Mouse (Mus musculus) leukemia stem cell, adult 10-12 weeks (primary cell): Measurements from ENCODE around the gene B2m. TPM values are rescaled to one million over a fixed set of nuclear protein-coding genes. Genes with fewer than 3 reads are reported as not detected.

ENCODE experiments used
- polyA plus RNA-seq: library from polyadenylated mRNA; stranded (reverse); fragments of >175 nt; gene quantifications from 2 replicates; pipeline ENCODE4 v1.2.3, GENCODE M21; 2012; ENCODE audit warnings: low replicate concordance

The B2m gene
- polyA plus RNA-seq, result 35.5 and 49.1 TPM in 2 replicates

GRCm38 (mm10) chr2:122147508-122148241 is at the start of gene B2m:
TSS of gene B2m (plus strand) at chr2:122147686.

DNA sequence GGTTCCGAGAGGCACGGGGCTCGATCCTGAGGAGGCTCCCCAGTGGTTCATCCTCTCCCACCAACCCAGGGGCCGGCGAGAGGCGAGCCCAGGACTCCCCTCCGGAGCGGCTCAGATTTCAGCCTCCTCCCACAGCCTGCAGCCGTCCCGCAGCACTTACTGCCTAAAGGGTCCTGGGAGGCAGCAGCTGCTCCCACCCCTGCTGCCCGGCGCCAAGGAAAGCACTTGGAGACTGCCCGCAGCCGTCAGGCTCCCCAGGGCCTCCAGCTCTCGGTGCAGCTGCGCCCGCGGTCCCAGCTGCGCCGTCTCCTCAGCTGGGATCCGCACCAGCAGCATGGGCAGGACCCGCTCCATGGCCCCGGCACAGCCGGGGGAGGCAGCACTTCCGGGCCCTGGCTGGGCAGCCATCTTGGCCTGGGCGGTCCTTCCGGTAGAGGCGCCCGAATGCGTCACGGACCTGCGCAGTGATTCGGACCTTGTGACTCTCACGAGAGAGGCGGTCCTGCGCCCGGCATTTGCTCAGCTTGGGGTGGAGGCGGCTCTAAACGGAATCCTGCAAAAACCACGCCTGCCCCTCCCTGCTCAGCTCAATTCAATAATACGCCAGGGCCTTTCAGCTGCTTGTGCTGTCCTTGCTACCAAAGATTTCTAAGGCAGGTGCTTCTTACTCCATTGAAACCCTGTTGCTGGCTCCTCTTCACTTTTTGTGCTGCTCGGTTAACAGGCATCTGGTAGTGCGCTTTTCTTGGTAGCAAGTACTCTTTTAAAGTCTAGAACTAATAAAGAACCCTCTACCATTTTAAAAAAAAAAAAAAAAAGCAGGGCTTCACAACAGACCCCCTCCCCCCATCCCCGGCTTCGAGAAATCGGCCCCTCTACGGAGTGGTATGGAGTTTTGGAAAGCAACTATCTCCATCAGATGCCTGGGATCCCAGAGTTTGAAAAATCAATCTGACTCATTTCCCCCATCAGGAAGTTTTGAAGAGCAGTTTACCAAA is 29.2 kb upstream of the B2m start, which contains the start of gene Spg11:
Spg11 (minus strand) TSS at position 426 of the 998 bp plus-strand sequence.

DNA sequence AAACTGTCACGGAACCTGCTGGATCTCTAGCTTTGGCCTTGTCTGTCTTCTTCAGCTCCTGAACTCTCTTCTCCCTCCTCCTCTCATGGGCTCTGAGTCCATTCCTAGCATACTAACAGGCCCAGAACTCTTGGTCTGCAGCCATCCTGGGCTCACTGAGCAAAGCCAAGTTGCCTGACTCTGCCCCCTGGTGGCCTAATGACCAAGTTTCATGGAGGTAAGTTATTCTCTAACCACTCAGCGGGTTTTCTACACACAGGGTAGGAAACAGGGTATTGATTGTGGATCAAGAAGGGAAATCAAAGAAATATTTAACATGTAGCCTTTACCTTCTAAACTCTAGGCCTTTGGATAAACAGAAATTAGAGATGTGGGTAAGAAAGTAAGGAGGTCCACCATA is 13.2 kb downstream of the B2m start, which contains the start of gene Trim69:
Trim69 (plus strand) TSS at position 21 of the 400 bp plus-strand sequence.

GRCm38 (mm10) chr2:122186106-122186505 is 38.6 kb downstream of the B2m start, which contains the start of the genes Patl2 and Terb2:
TSS of gene Patl2 (minus strand) at chr2:122186189.
TSS of gene Terb2 (plus strand) at chr2:122186272.

Other genes starting within 250 kb of the B2m start
- 2.5 and 4.1 TPM in 2 replicates for gene Ctdspl2, start 191.7 kb upstream of the B2m start, polyA plus RNA-seq
- gene Mageb3, start 191.6 kb upstream of the B2m start, polyA plus RNA-seq, result 0.26 TPM in 1 of 2 replicates, not detected in the other
- 75.5 and 106 TPM in 2 replicates for gene Eif3j1, start 119.1 kb upstream of the B2m start, polyA plus RNA-seq
- 0.95 and 1.5 TPM in 2 replicates for gene Spg11, start 29.3 kb upstream of the B2m start, polyA plus RNA-seq
- gene Trim69, start 13.0 kb downstream of the B2m start, polyA plus RNA-seq, result 0.10 TPM in 1 of 2 replicates, not detected in the other
- 0.07 TPM in 1 of 2 replicates, not detected in the other for gene Patl2, start 38.5 kb downstream of the B2m start, polyA plus RNA-seq
- not detected in 2 replicates for gene Terb2, start 38.6 kb downstream of the B2m start, polyA plus RNA-seq
- gene Sord, start 87.1 kb downstream of the B2m start, polyA plus RNA-seq, result 4.3 and 4.7 TPM in 2 replicates
- not detected in 2 replicates for gene Duox2, start 150.8 kb downstream of the B2m start, polyA plus RNA-seq
- not detected in 2 replicates for gene Duoxa2, start 151.2 kb downstream of the B2m start, polyA plus RNA-seq
- gene Duoxa1, start 166.0 kb downstream of the B2m start, polyA plus RNA-seq, result not detected in 2 replicates
- not detected in 2 replicates for gene Duox1, start 168.0 kb downstream of the B2m start, polyA plus RNA-seq
- gene Shf, start 221.5 kb downstream of the B2m start, polyA plus RNA-seq, result 15.5 and 30.8 TPM in 2 replicates